Comparison of ENCODE assay signal across 10 mouse cellular contexts in the genomic region with DNA sequence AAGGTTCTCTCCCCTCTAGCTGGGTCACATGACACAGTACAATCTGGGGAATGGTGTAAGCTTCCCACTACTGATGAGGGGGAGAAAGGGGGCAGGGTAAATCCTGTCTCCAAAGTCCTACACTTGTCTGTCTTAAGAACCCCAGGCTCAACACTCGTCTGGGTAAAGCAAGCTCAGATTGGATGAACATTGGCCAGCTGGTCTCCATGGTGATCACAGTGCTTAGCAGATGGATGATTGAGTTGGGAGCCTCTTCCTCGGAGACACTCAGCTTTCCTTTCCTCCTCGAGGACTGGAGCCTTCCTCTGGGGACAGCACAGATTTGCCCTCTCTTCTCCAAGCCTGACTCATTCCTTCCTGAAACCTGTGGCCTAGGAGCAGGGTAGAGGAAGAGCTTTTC. TPM values are rescaled to one million over a fixed set of nuclear protein-coding genes. Genes with fewer than 3 reads are reported as not detected.
DNase-seq lines count a peak whose midpoint lies in the region; ATAC-seq and TF ChIP-seq lines count a peak whose summit lies in the region.
"Had no signal": no experiment of that assay in that cellular context is flagged by ENCODE, and none has a peak within 500 bp of the region (broad histone marks: within the 10 kb centered on the region; RNA-seq: fewer than 3 reads in every experiment).

No protein-coding gene starts in this region.

- no peak for TF ChIP-seq CTCF in CH12.LX (conservative IDR thresholded peaks at IDR 0.05 in 1 of 2, IDR thresholded peaks at IDR 0.05 in 1 of 2; ENCODE audit: low read depth in 2 of 2, low read length in 2 of 2)

- no peak for TF ChIP-seq EP300 in CH12.LX (IDR thresholded peaks at IDR 0.05; ENCODE audit: low read length)

- peaks cover 18% of the 10 kb centered on the region for H3K36me3 ChIP-seq in heart, embryonic 13.5 days
- H3K36me3 ChIP-seq in CH12.LX (replicated peaks in 1 of 2; ENCODE audit: control insufficient read depth in 1 of 2, insufficient read depth in 1 of 2, low read length in 1 of 2): peaks cover 40 to 95% of the 10 kb centered on the region in 2 experiments
- peaks cover 15% of the 10 kb centered on the region for H3K36me3 ChIP-seq in forebrain, embryonic 15.5 days
- H3K36me3 ChIP-seq in limb, embryonic 14.5 days (ENCODE audit: control insufficient read depth, insufficient read depth, low read length): peaks cover 14% of the 10 kb centered on the region; the same call in 1 of the 2 replicates
- peaks cover 44% of the 10 kb centered on the region for H3K36me3 ChIP-seq in kidney, embryonic 15.5 days

- H3K4me3 ChIP-seq in heart, embryonic 13.5 days: no peak overlapping the region
- no peak overlapping the region for H3K4me3 ChIP-seq in CH12.LX (replicated peaks in 1 of 3; ENCODE audit: low read depth in 2 of 3, low read length in 2 of 3, poor library complexity in 1 of 3)
- no peak overlapping the region for H3K4me3 ChIP-seq in forebrain, embryonic 15.5 days
- H3K4me3 ChIP-seq in limb, embryonic 14.5 days (replicated peaks; ENCODE audit: low read length): no peak overlapping the region
- no peak overlapping the region for H3K4me3 ChIP-seq in kidney, embryonic 15.5 days (replicated peaks)

- peak overlapping the region; percentile 57 for H3K9ac ChIP-seq in heart, embryonic 13.5 days
- H3K9ac ChIP-seq in CH12.LX (ENCODE audit: insufficient read depth, low read depth): no peak overlapping the region
- no peak overlapping the region for H3K9ac ChIP-seq in forebrain, embryonic 15.5 days (replicated peaks)
- H3K9ac ChIP-seq in limb, embryonic 14.5 days (ENCODE audit: low read depth, low read length, severe bottlenecking): no peak overlapping the region
- H3K9ac ChIP-seq in kidney, embryonic 15.5 days: no peak overlapping the region

- H3K79me2 ChIP-seq in CH12.LX (replicated peaks; ENCODE audit: control insufficient read depth, extremely low read depth, insufficient read depth, poor library complexity, severe bottlenecking): no peaks in the 10 kb centered on the region

- TF ChIP-seq RAD21 in CH12.LX (IDR thresholded peaks at IDR 0.05; ENCODE audit: low read depth, low read length): no peak

- dilution Hi-C loops in CH12.LX (cut with MboI; ENCODE audit: extremely low pct_ligation_motif_present, extremely low pct_unique_long_range_greater_than_20kb, low sequenced_read_pairs): no loop called here

- H3K27me3 ChIP-seq in heart, embryonic 13.5 days (replicated peaks): no peaks in the 10 kb centered on the region
- no peaks in the 10 kb centered on the region for H3K27me3 ChIP-seq in CH12.LX (replicated peaks)
- no peaks in the 10 kb centered on the region for H3K27me3 ChIP-seq in forebrain, embryonic 15.5 days
- no peaks in the 10 kb centered on the region for H3K27me3 ChIP-seq in limb, embryonic 14.5 days (ENCODE audit: control insufficient read depth, insufficient read depth, low read length)
- no peaks in the 10 kb centered on the region for H3K27me3 ChIP-seq in kidney, embryonic 15.5 days

- TF ChIP-seq POLR2A in CH12.LX (IDR thresholded peaks at IDR 0.05; ENCODE audit: low read depth, low read length): no peak
- TF ChIP-seq POLR2A in limb, embryonic 14.5 days (IDR thresholded peaks at IDR 0.05; ENCODE audit: borderline replicate concordance, extremely low read depth, insufficient read depth, insufficient read length): no peak

- ATAC-seq in heart, embryonic 13.5 days (ENCODE audit: extremely low read depth, insufficient number of reproducible peaks, low FRiP score, low TSS enrichment): no peak
- ATAC-seq in forebrain, embryonic 15.5 days (replicated peaks): peak; percentile 36; the same call in 1 of the 2 replicates
- no peak for ATAC-seq in limb, embryonic 14.5 days (ENCODE audit: low FRiP score, low read depth)
- no peak for ATAC-seq in kidney, embryonic 15.5 days (replicated peaks; ENCODE audit: low FRiP score)

- in situ Hi-C loops in CH12.LX (cut with MboI; ENCODE audit: low pct_ligation_motif_present, low pct_unique_long_range_greater_than_20kb, low sequenced_read_pairs): no loop called here

- peaks cover 69% of the 10 kb centered on the region for H3K4me1 ChIP-seq in heart, embryonic 13.5 days
- peaks cover 0 to 24% of the 10 kb centered on the region in 2 experiments; a peak in 2 of 4 replicates for H3K4me1 ChIP-seq in CH12.LX (ENCODE audit: control insufficient read depth in 1 of 2, insufficient read depth in 2 of 2)
- peaks cover 37% of the 10 kb centered on the region for H3K4me1 ChIP-seq in forebrain, embryonic 15.5 days
- peaks cover 41% of the 10 kb centered on the region for H3K4me1 ChIP-seq in limb, embryonic 14.5 days (ENCODE audit: control insufficient read depth, insufficient read depth, low read length)
- peaks cover 37% of the 10 kb centered on the region for H3K4me1 ChIP-seq in kidney, embryonic 15.5 days

- WGBS in heart, embryonic 13.5 days: 40% methylated on average over 3 of the region's 3 CpGs
- 13% methylated on average over 3 of the region's 3 CpGs for WGBS in forebrain, embryonic 15.5 days
- 34% methylated on average over 3 of the region's 3 CpGs for WGBS in limb, embryonic 14.5 days
- WGBS in kidney, embryonic 15.5 days: 24% methylated on average over 3 of the region's 3 CpGs

- no peak overlapping the region for H3K4me2 ChIP-seq in heart, embryonic 13.5 days
- no peak overlapping the region for H3K4me2 ChIP-seq in CH12.LX (ENCODE audit: insufficient read depth, low read depth, poor library complexity, severe bottlenecking)
- H3K4me2 ChIP-seq in forebrain, embryonic 15.5 days (replicated peaks): no peak overlapping the region
- no peak overlapping the region for H3K4me2 ChIP-seq in limb, embryonic 14.5 days (replicated peaks; ENCODE audit: low read depth, low read length, severe bottlenecking)
- H3K4me2 ChIP-seq in kidney, embryonic 15.5 days: no peak overlapping the region

- no peaks in the 10 kb centered on the region for H3K9me3 ChIP-seq in heart, embryonic 13.5 days
- no peaks in the 10 kb centered on the region for H3K9me3 ChIP-seq in CH12.LX (replicated peaks; ENCODE audit: low read length)
- no peaks in the 10 kb centered on the region for H3K9me3 ChIP-seq in forebrain, embryonic 15.5 days
- H3K9me3 ChIP-seq in limb, embryonic 14.5 days (ENCODE audit: control insufficient read depth, low read length): no peaks in the 10 kb centered on the region
- H3K9me3 ChIP-seq in kidney, embryonic 15.5 days (replicated peaks): no peaks in the 10 kb centered on the region

- DNase-seq in heart, adult 11 months: no peak
- DNase-seq in CH12.LX (ENCODE audit: extremely low read depth): peak; percentile 46
- no peak for DNase-seq in limb, embryonic 14.5 days (ENCODE audit: low spot score)
- no peak for DNase-seq in T-cell, adult 2 months (ENCODE audit: low spot score)
- DNase-seq in urinary bladder, postnatal 25 days (ENCODE audit: low spot score): no peak
- DNase-seq: heart, postnatal 36 days; lung, adult 2 months had no signal

- no peak overlapping the region for H3K27ac ChIP-seq in heart, embryonic 13.5 days (replicated peaks)
- no peak overlapping the region for H3K27ac ChIP-seq in CH12.LX (ENCODE audit: insufficient read depth, low read depth)
- H3K27ac ChIP-seq in forebrain, embryonic 15.5 days (replicated peaks): peak overlapping the region; percentile 42
- H3K27ac ChIP-seq in limb, embryonic 14.5 days (replicated peaks; ENCODE audit: low read depth, low read length): 0 out of 2 replicates have a peak overlapping the region, but pooled peaks have one; percentile 5
- no peak overlapping the region for H3K27ac ChIP-seq in kidney, embryonic 15.5 days

TF ChIP-seq in CH12.LX, 34 proteins besides CTCF, POLR2A, EP300 and RAD21:
- TF ChIP-seq ZNF384 (IDR thresholded peaks at IDR 0.05; ENCODE audit: low read depth, low read length) (no peak), ZKSCAN1 (IDR thresholded peaks at IDR 0.05; ENCODE audit: borderline replicate concordance, low read depth, low read length) (no peak), E2F4 (IDR thresholded peaks at IDR 0.05; ENCODE audit: insufficient replicate concordance, low read depth, low read length) (no peak), ZMIZ1 (IDR thresholded peaks at IDR 0.05; ENCODE audit: low read depth, low read length) (no peak), JUND (conservative IDR thresholded peaks at IDR 0.05; ENCODE audit: low read depth, low read length) (0 out of 2 replicates have a peak, but pooled peaks have one; percentile 21), MAX (IDR thresholded peaks at IDR 0.05; ENCODE audit: low read length) (no peak)

RNA-seq across cellular contexts. Expression of gene Timm22, which starts 32.9 kb away (rescaled TPM):
- 78.6 and 92.4 TPM in 2 replicates for polyA plus RNA-seq in heart, embryonic 13.5 days (2015; fragmentation: Nextera tagmentation; extraction: Ambion mirVana)
- total RNA-seq in CH12.LX (2012; rRNA removed): 53.8 and 65.2 TPM in 2 replicates
- 81.4 and 81.5 TPM in 2 replicates for total RNA-seq in CH12.LX (2014; rRNA removed)
- 44.6 and 62.5 TPM in 2 replicates for polyA plus RNA-seq in CH12.LX (2012; ENCODE audit: insufficient read length, low read depth)
- 93.3 and 106 TPM in 2 replicates for polyA plus RNA-seq in forebrain, embryonic 15.5 days (2015; fragmentation: Nextera tagmentation; extraction: Ambion mirVana)
- polyA plus RNA-seq in limb, embryonic 14.5 days (2012; rRNA removed): 34.8 and 38.5 TPM in 2 replicates
- 125 and 128 TPM in 2 replicates for polyA plus RNA-seq in limb, embryonic 14.5 days (2014; fragmentation: Nextera tagmentation; extraction: Ambion mirVana)
- 105 and 111 TPM in 2 replicates for polyA plus RNA-seq in kidney, embryonic 15.5 days (2015; fragmentation: Nextera tagmentation; extraction: Ambion mirVana)

RNA-seq across cellular contexts. Expression of gene Nxn, which starts 40.7 kb away (rescaled TPM):
- 23.2 and 23.6 TPM in 2 replicates for polyA plus RNA-seq in heart, embryonic 13.5 days (2015; fragmentation: Nextera tagmentation; extraction: Ambion mirVana)
- total RNA-seq in CH12.LX (2012; rRNA removed) (16.5 and 19.2 TPM in 2 replicates), CH12.LX (2014; rRNA removed) (12.9 and 15.3 TPM in 2 replicates)
- polyA plus RNA-seq in CH12.LX (2012; ENCODE audit: insufficient read length, low read depth): 24.8 and 25.0 TPM in 2 replicates
- polyA plus RNA-seq in forebrain, embryonic 15.5 days (2015; fragmentation: Nextera tagmentation; extraction: Ambion mirVana): 15.4 and 19.9 TPM in 2 replicates
- polyA plus RNA-seq in limb, embryonic 14.5 days (2012; rRNA removed): 69.9 and 74.4 TPM in 2 replicates
- polyA plus RNA-seq in limb, embryonic 14.5 days (2014; fragmentation: Nextera tagmentation; extraction: Ambion mirVana): 78.1 TPM in 2 replicates
- polyA plus RNA-seq in kidney, embryonic 15.5 days (2015; fragmentation: Nextera tagmentation; extraction: Ambion mirVana): 30.2 and 33.1 TPM in 2 replicates

Comparison
In these comparisons a context has a peak if more than half of its experiments do, and no peak if none do; other contexts are left out.
1. H3K27ac ChIP-seq: peak in forebrain, embryonic 15.5 days (single experiment) and limb, embryonic 14.5 days (single experiment); none in heart, embryonic 13.5 days (single experiment), CH12.LX (single experiment) and kidney, embryonic 15.5 days (single experiment).